Mouse (Mus musculus): ENCODE results near the gene Nr1i3.

DNA sequence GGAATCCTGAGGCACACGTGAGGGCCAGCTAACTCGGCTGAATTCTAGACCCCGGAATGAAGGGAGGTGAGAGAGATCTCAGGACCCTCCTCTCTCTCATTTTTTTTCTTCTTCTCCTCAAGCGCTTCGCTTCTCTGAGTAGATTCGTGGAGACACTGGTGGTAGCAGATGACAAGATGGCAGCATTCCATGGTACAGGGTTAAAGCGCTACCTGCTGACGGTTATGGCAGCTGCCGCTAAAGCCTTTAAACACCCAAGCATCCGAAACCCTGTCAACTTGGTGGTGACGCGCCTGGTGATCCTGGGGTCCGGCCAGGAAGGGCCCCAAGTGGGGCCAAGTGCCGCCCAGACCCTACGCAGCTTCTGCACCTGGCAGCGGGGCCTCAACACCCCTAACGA lies 38.6 kb downstream of the Nr1i3 start:
- TF ChIP-seq CTCF (IDR thresholded peaks at IDR 0.05; ENCODE audit: low read depth) = no peak
- TF ChIP-seq EP300 (IDR thresholded peaks at IDR 0.05; ENCODE audit: low read depth) = no peak

Measured in heart, postnatal 0 days (tissue).